ENCODE assay signal across 15 mouse cellular contexts in the genomic region with DNA sequence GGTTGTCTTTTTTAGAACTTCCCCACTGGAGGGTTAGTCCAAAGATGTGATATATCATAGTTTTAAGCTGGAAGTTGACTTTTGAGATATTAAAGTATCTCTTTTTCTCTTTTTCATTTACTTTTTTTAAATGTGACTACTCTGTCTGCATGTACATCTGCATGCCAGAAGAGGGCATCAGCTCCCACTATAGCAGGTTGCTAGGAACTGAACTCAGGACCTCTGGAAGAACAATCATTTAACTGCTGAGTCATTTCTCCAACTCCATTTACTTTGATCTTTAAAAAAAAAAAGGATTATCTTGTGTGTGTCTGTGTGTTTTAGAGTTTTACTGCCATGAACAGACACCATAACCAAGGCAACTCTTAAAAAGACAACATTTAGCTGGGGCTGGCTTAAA.
"Had no signal": no experiment of that assay in that cellular context is flagged by ENCODE, and none has a peak within 500 bp of the region (broad histone marks: within the 10 kb centered on the region; RNA-seq: fewer than 3 reads in every experiment).

No protein-coding gene starts in this region.

- H3K4me3 ChIP-seq: limb, embryonic 12.5 days; midbrain, embryonic 13.5 days; neural tube, embryonic 13.5 days had no signal

- ATAC-seq: lung, postnatal 0 days; midbrain, embryonic 13.5 days had no signal

- H3K4me2 ChIP-seq: limb, embryonic 12.5 days; midbrain, embryonic 13.5 days; neural tube, embryonic 13.5 days had no signal

- H3K27ac ChIP-seq: limb, embryonic 12.5 days; liver, embryonic 14.5 days; midbrain, embryonic 13.5 days; neural tube, embryonic 13.5 days had no signal

- H3K4me1 ChIP-seq: limb, embryonic 12.5 days had no signal

- H3K27me3 ChIP-seq: limb, embryonic 12.5 days; midbrain, embryonic 13.5 days; neural tube, embryonic 13.5 days had no signal

- H3K9ac ChIP-seq: limb, embryonic 12.5 days; liver, embryonic 14.5 days; midbrain, embryonic 13.5 days; neural tube, embryonic 13.5 days had no signal

- DNase-seq: kidney, adult 11 months; kidney, adult 9 months; kidney, postnatal 10 days; kidney, postnatal 4 days; liver; lung, adult 2 months; lung, postnatal 36 days; right cerebral cortex, postnatal 25 days; thymus, adult 18-20 months; thymus, postnatal 25 days had no signal

- H3K9me3 ChIP-seq: midbrain, embryonic 13.5 days had no signal
